ENCODE assay signal across 13 mouse cellular contexts in the genomic region with DNA sequence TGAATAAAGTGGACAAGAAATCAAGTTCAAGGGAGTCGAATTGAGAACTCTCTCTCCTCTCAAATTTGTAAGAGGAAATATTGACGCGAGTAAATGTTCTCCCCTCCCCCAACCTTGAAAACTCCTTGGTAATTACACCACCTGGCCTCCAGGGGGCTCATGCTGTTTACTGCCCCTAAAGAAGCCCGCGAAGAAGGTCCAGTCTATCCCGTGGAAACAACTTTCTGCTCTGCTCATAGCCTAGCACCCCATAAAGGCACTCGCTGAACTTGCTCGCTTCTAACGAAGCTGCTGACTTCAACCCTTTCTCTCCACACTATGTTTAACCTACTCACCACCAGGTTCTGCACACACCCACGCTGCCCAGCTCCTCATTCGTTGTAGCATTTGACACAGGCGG. TPM values are rescaled to one million over a fixed set of nuclear protein-coding genes. Genes with fewer than 3 reads are reported as not detected.
A peak's percentile ranks its signal among the peaks of the same experiment; 100 is the strongest.
DNase-seq lines count a peak whose midpoint lies in the region; ATAC-seq and TF ChIP-seq lines count a peak whose summit lies in the region.
"Had no signal": no experiment of that assay in that cellular context is flagged by ENCODE, and none has a peak within 500 bp of the region (broad histone marks: within the 10 kb centered on the region; RNA-seq: fewer than 3 reads in every experiment).

No protein-coding gene starts in this region.

- no peak overlapping the region for H3K9ac ChIP-seq in intestine, postnatal 0 days (ENCODE audit: low read depth, low read length)
- no peak overlapping the region for H3K9ac ChIP-seq in intestine, embryonic 15.5 days
- H3K9ac ChIP-seq in MEL (ENCODE audit: control insufficient read depth, low read depth, low read length, poor library complexity, severe bottlenecking): no peak overlapping the region
- peak overlapping the region; percentile 83 for H3K9ac ChIP-seq in liver, embryonic 15.5 days
- no peak overlapping the region for H3K9ac ChIP-seq in intestine, embryonic 16.5 days (ENCODE audit: low read depth, low read length)
- H3K9ac ChIP-seq: embryonic facial prominence, embryonic 12.5 days; limb, embryonic 13.5 days; midbrain, embryonic 12.5 days had no signal

- DNase-seq in B cell, adult 2 months: peak; percentile 38 to 49
- peak; percentile 19 for DNase-seq in MEL (ENCODE audit: low read depth, low spot score)
- DNase-seq in right cerebral cortex, adult 2 months (ENCODE audit: low spot score in 2 of 2): no peak
- DNase-seq: cerebellum, adult 11 months; kidney, postnatal 4 days had no signal

- no peak for TF ChIP-seq RAD21 in MEL (IDR thresholded peaks at IDR 0.05; ENCODE audit: low read depth, low read length)

- no peaks in the 10 kb centered on the region for H3K79me2 ChIP-seq in MEL (ENCODE audit: control insufficient read depth, insufficient read depth, low read length, poor library complexity)

- no peak overlapping the region for H3K4me2 ChIP-seq in intestine, postnatal 0 days (replicated peaks; ENCODE audit: low read depth)
- H3K4me2 ChIP-seq in intestine, embryonic 15.5 days (replicated peaks): no peak overlapping the region
- H3K4me2 ChIP-seq in liver, embryonic 15.5 days: peak overlapping the region; percentile 74
- no peak overlapping the region for H3K4me2 ChIP-seq in intestine, embryonic 16.5 days (ENCODE audit: low read depth, low read length)

- H3K27me3 ChIP-seq in intestine, postnatal 0 days (replicated peaks; ENCODE audit: control insufficient read depth, insufficient read depth, low read length): no peaks in the 10 kb centered on the region
- 0 out of 2 replicates have a peak, but pooled peaks cover 4% of the 10 kb centered on the region for H3K27me3 ChIP-seq in intestine, embryonic 15.5 days (replicated peaks)
- H3K27me3 ChIP-seq in MEL (ENCODE audit: control insufficient read depth in 1 of 2, insufficient read depth in 2 of 2, low read length in 2 of 2): peaks cover 0 to 1% of the 10 kb centered on the region in 2 experiments; a peak in 2 of 4 replicates
- peaks cover 15% of the 10 kb centered on the region; the same call in 1 of the 2 replicates for H3K27me3 ChIP-seq in liver, embryonic 15.5 days
- H3K27me3 ChIP-seq in intestine, embryonic 16.5 days (replicated peaks; ENCODE audit: control insufficient read depth, insufficient read depth, low read length): 0 out of 2 replicates have a peak, but pooled peaks cover 3% of the 10 kb centered on the region

- no peak for ATAC-seq in intestine, postnatal 0 days
- ATAC-seq in intestine, embryonic 15.5 days: no peak
- ATAC-seq in liver, embryonic 15.5 days (ENCODE audit: insufficient read depth): no peak
- ATAC-seq in intestine, embryonic 16.5 days: no peak
- ATAC-seq: Patski had no signal

- peak; percentile 64 for TF ChIP-seq CTCF in intestine, postnatal 0 days (IDR thresholded peaks at IDR 0.05; ENCODE audit: low read depth)
- peak in 2 of 3 experiments; percentile 24 to 35; a peak in 2 of 6 replicates for TF ChIP-seq CTCF in MEL (IDR thresholded peaks at IDR 0.05 in 2 of 3, conservative IDR thresholded peaks at IDR 0.05 in 1 of 3; ENCODE audit: control insufficient read depth in 1 of 3, insufficient read depth in 1 of 3, low read depth in 2 of 3, low read length in 3 of 3, poor library complexity in 1 of 3, severe bottlenecking in 1 of 3)

- no peaks in the 10 kb centered on the region for H3K36me3 ChIP-seq in intestine, postnatal 0 days (ENCODE audit: control insufficient read depth, insufficient read depth)
- no peaks in the 10 kb centered on the region for H3K36me3 ChIP-seq in intestine, embryonic 15.5 days
- H3K36me3 ChIP-seq in MEL (ENCODE audit: control insufficient read depth in 1 of 2, insufficient read depth in 2 of 2, low read length in 2 of 2): peaks cover 0 to 2% of the 10 kb centered on the region in 2 experiments; a peak in 2 of 4 replicates
- H3K36me3 ChIP-seq in liver, embryonic 15.5 days (replicated peaks): 0 out of 2 replicates have a peak, but pooled peaks cover 5% of the 10 kb centered on the region
- no peaks in the 10 kb centered on the region for H3K36me3 ChIP-seq in intestine, embryonic 16.5 days (ENCODE audit: control insufficient read depth, insufficient read depth, low read length)
- H3K36me3 ChIP-seq: embryonic facial prominence, embryonic 12.5 days; limb, embryonic 13.5 days; midbrain, embryonic 12.5 days had no signal

- 0 out of 2 replicates have a peak, but pooled peaks cover 3% of the 10 kb centered on the region for H3K9me3 ChIP-seq in intestine, postnatal 0 days (ENCODE audit: control insufficient read depth)
- H3K9me3 ChIP-seq in intestine, embryonic 15.5 days: 0 out of 2 replicates have a peak, but pooled peaks cover 4% of the 10 kb centered on the region
- no peaks in the 10 kb centered on the region for H3K9me3 ChIP-seq in MEL (replicated peaks; ENCODE audit: insufficient read depth, low read length)
- peaks cover 6% of the 10 kb centered on the region for H3K9me3 ChIP-seq in liver, embryonic 15.5 days (replicated peaks)
- H3K9me3 ChIP-seq in intestine, embryonic 16.5 days (ENCODE audit: control insufficient read depth, low read length): 0 out of 2 replicates have a peak, but pooled peaks cover 5% of the 10 kb centered on the region
- H3K9me3 ChIP-seq: embryonic facial prominence, embryonic 12.5 days; limb, embryonic 13.5 days had no signal

- TF ChIP-seq POLR2A in MEL (IDR thresholded peaks at IDR 0.05; ENCODE audit: control insufficient read depth in 1 of 2, insufficient read depth in 1 of 2, low read depth in 1 of 2, low read length in 2 of 2, poor library complexity in 1 of 2): no peak

- WGBS in intestine, postnatal 0 days: 62% methylated on average over 12 of the region's 12 CpGs
- WGBS in intestine, embryonic 15.5 days: 58% methylated on average over 12 of the region's 12 CpGs
- 59% methylated on average over 12 of the region's 12 CpGs for whole genome bisulfite sequencing in liver, embryonic 15.5 days (ENCODE audit: insufficient replicate concordance)
- 64% methylated on average over 12 of the region's 12 CpGs for WGBS in intestine, embryonic 16.5 days

- H3K4me3 ChIP-seq in intestine, postnatal 0 days (ENCODE audit: low read depth, low read length): no peak overlapping the region
- no peak overlapping the region for H3K4me3 ChIP-seq in intestine, embryonic 15.5 days (replicated peaks)
- no peak overlapping the region for H3K4me3 ChIP-seq in MEL (ENCODE audit: control insufficient read depth in 1 of 2, insufficient read depth in 1 of 2, low read depth in 2 of 2, low read length in 2 of 2)
- H3K4me3 ChIP-seq in liver, embryonic 15.5 days (replicated peaks): peak overlapping the region; percentile 55
- H3K4me3 ChIP-seq in intestine, embryonic 16.5 days (ENCODE audit: low read length): no peak overlapping the region
- H3K4me3 ChIP-seq: embryonic facial prominence, embryonic 12.5 days; limb, embryonic 13.5 days; midbrain, embryonic 12.5 days had no signal

- H3K4me1 ChIP-seq in intestine, postnatal 0 days (replicated peaks; ENCODE audit: control insufficient read depth, insufficient read depth, low read length): peaks cover 5% of the 10 kb centered on the region; the same call in 1 of the 2 replicates
- peaks cover 23% of the 10 kb centered on the region for H3K4me1 ChIP-seq in intestine, embryonic 15.5 days (replicated peaks)
- H3K4me1 ChIP-seq in MEL (ENCODE audit: control insufficient read depth in 1 of 2, insufficient read depth in 2 of 2, low read length in 2 of 2): peaks cover 0 to 9% of the 10 kb centered on the region in 2 experiments; a peak in 2 of 4 replicates
- peaks cover 87% of the 10 kb centered on the region for H3K4me1 ChIP-seq in liver, embryonic 15.5 days (replicated peaks)
- H3K4me1 ChIP-seq in intestine, embryonic 16.5 days (ENCODE audit: control insufficient read depth, insufficient read depth, low read length): peaks cover 25% of the 10 kb centered on the region

- no peak overlapping the region for H3K27ac ChIP-seq in intestine, postnatal 0 days (ENCODE audit: low read depth, low read length)
- no peak overlapping the region for H3K27ac ChIP-seq in intestine, embryonic 15.5 days
- H3K27ac ChIP-seq in MEL (ENCODE audit: control insufficient read depth, low read depth, low read length): no peak overlapping the region
- peak overlapping the region; percentile 99 for H3K27ac ChIP-seq in liver, embryonic 15.5 days (replicated peaks)
- H3K27ac ChIP-seq in intestine, embryonic 16.5 days (ENCODE audit: low read length): no peak overlapping the region
- H3K27ac ChIP-seq: limb, embryonic 13.5 days; midbrain, embryonic 12.5 days had no signal

- no peak for TF ChIP-seq EP300 in MEL (IDR thresholded peaks at IDR 0.05; ENCODE audit: low read depth in 1 of 2, low read length in 2 of 2)

RNA-seq across cellular contexts. Expression of gene Slc4a1, which starts 11.2 kb away (rescaled TPM):
- polyA plus RNA-seq in intestine, postnatal 0 days (2015; fragmentation: Nextera tagmentation; extraction: Ambion mirVana): 0.29 and 0.34 TPM in 2 replicates
- 15.2 and 18.0 TPM in 2 replicates for polyA plus RNA-seq in intestine, embryonic 15.5 days (2015; fragmentation: Nextera tagmentation; extraction: Ambion mirVana)
- total RNA-seq in MEL (2012; rRNA removed): 0.23 and 0.36 TPM in 2 replicates
- under 1 TPM in 1 of 2 experiments, not detected in 1; 0.35 TPM for polyA plus RNA-seq in MEL (2012; ENCODE audit: insufficient read depth in 1 of 2, insufficient read length in 2 of 2, low read depth in 1 of 2, low replicate concordance in 2 of 2, missing spikeins in 1 of 2)
- 1,073 and 1,204 TPM in 2 replicates for polyA plus RNA-seq in liver, embryonic 15.5 days (2015; fragmentation: Nextera tagmentation; extraction: Ambion mirVana)
- polyA plus RNA-seq in intestine, embryonic 16.5 days (2015; fragmentation: Nextera tagmentation; extraction: Ambion mirVana): 11.2 and 19.3 TPM in 2 replicates
- polyA plus RNA-seq: Patski had no signal

RNA-seq across cellular contexts. Expression of gene Rundc3a, which starts 16.0 kb away (rescaled TPM):
- 5.2 and 5.3 TPM in 2 replicates for polyA plus RNA-seq in intestine, postnatal 0 days (2015; fragmentation: Nextera tagmentation; extraction: Ambion mirVana)
- polyA plus RNA-seq in intestine, embryonic 15.5 days (2015; fragmentation: Nextera tagmentation; extraction: Ambion mirVana): 8.7 and 10.8 TPM in 2 replicates
- total RNA-seq in MEL (2012; rRNA removed): 0.39 and 0.42 TPM in 2 replicates
- polyA plus RNA-seq in MEL (2012; ENCODE audit: insufficient read depth in 1 of 2, insufficient read length in 2 of 2, low read depth in 1 of 2, low replicate concordance in 2 of 2, missing spikeins in 1 of 2): 1 to 10 TPM in 1 of 2 experiments, not detected in 1; 2.1 TPM
- polyA plus RNA-seq in liver, embryonic 15.5 days (2015; fragmentation: Nextera tagmentation; extraction: Ambion mirVana): 2.2 and 2.4 TPM in 2 replicates
- 6.0 and 6.8 TPM in 2 replicates for polyA plus RNA-seq in intestine, embryonic 16.5 days (2015; fragmentation: Nextera tagmentation; extraction: Ambion mirVana)

RNA-seq across cellular contexts. Expression of gene Slc25a39, which starts 30.6 kb away (rescaled TPM):
- polyA plus RNA-seq in intestine, postnatal 0 days (2015; fragmentation: Nextera tagmentation; extraction: Ambion mirVana): 283 and 296 TPM in 2 replicates
- polyA plus RNA-seq in intestine, embryonic 15.5 days (2015; fragmentation: Nextera tagmentation; extraction: Ambion mirVana): 305 and 329 TPM in 2 replicates
- total RNA-seq in MEL (2012; rRNA removed): 174 and 183 TPM in 2 replicates
- 100 to 1,000 TPM in 1 of 2 experiments, not detected in 1; 325 TPM for polyA plus RNA-seq in MEL (2012; ENCODE audit: insufficient read depth in 1 of 2, insufficient read length in 2 of 2, low read depth in 1 of 2, low replicate concordance in 2 of 2, missing spikeins in 1 of 2)
- polyA plus RNA-seq in liver, embryonic 15.5 days (2015; fragmentation: Nextera tagmentation; extraction: Ambion mirVana): 451 and 525 TPM in 2 replicates
- 366 and 376 TPM in 2 replicates for polyA plus RNA-seq in intestine, embryonic 16.5 days (2015; fragmentation: Nextera tagmentation; extraction: Ambion mirVana)

RNA-seq across cellular contexts. Expression of gene Grn, which starts 52.9 kb away (rescaled TPM):
- polyA plus RNA-seq in intestine, postnatal 0 days (2015; fragmentation: Nextera tagmentation; extraction: Ambion mirVana): 339 and 382 TPM in 2 replicates
- polyA plus RNA-seq in intestine, embryonic 15.5 days (2015; fragmentation: Nextera tagmentation; extraction: Ambion mirVana): 156 and 171 TPM in 2 replicates
- 14.5 and 14.7 TPM in 2 replicates for total RNA-seq in MEL (2012; rRNA removed)
- 10 to 100 TPM in 1 of 2 experiments, not detected in 1; 42.1 TPM for polyA plus RNA-seq in MEL (2012; ENCODE audit: insufficient read depth in 1 of 2, insufficient read length in 2 of 2, low read depth in 1 of 2, low replicate concordance in 2 of 2, missing spikeins in 1 of 2)
- polyA plus RNA-seq in liver, embryonic 15.5 days (2015; fragmentation: Nextera tagmentation; extraction: Ambion mirVana): 94.8 and 121 TPM in 2 replicates
- 221 and 245 TPM in 2 replicates for polyA plus RNA-seq in intestine, embryonic 16.5 days (2015; fragmentation: Nextera tagmentation; extraction: Ambion mirVana)

RNA-seq across cellular contexts. Expression of gene Ubtf, which starts 57.6 kb away (rescaled TPM):
- 39.6 and 41.9 TPM in 2 replicates for polyA plus RNA-seq in intestine, postnatal 0 days (2015; fragmentation: Nextera tagmentation; extraction: Ambion mirVana)
- 77.8 and 80.2 TPM in 2 replicates for polyA plus RNA-seq in intestine, embryonic 15.5 days (2015; fragmentation: Nextera tagmentation; extraction: Ambion mirVana)
- 151 and 189 TPM in 2 replicates for total RNA-seq in MEL (2012; rRNA removed)
- polyA plus RNA-seq in MEL (2012; ENCODE audit: insufficient read depth in 1 of 2, insufficient read length in 2 of 2, low read depth in 1 of 2, low replicate concordance in 2 of 2, missing spikeins in 1 of 2): 100 to 1,000 TPM in 1 of 2 experiments, 10 to 100 TPM in 1; 76.5 to 145 TPM
- 50.9 and 55.2 TPM in 2 replicates for polyA plus RNA-seq in liver, embryonic 15.5 days (2015; fragmentation: Nextera tagmentation; extraction: Ambion mirVana)
- 65.5 and 66.0 TPM in 2 replicates for polyA plus RNA-seq in intestine, embryonic 16.5 days (2015; fragmentation: Nextera tagmentation; extraction: Ambion mirVana)

Comparison
In these comparisons a context has a peak if more than half of its experiments do, and no peak if none do; other contexts are left out.
1. DNase-seq: peak in B cell, adult 2 months (2 of 2) and MEL (single experiment); none in right cerebral cortex, adult 2 months (0 of 2).
2. RNA of gene Slc4a1, which starts 11.2 kb away (polyA plus RNA-seq): 1,073 to 1,204 TPM in liver, embryonic 15.5 days; 11.2 to 19.3 TPM in intestine, embryonic 16.5 days, 15.2 to 18.0 TPM in intestine, embryonic 15.5 days, 0.35 TPM in MEL and 0.29 to 0.34 TPM in intestine, postnatal 0 days; every median in the first group is over 10 times any median in the second.